Mouse (Mus musculus) liver, adult 2 months (tissue): ENCODE data around the gene 4430402I18Rik.

ENCODE experiments used
- CTCF ChIP-seq: fragments of 200-500 bp; IDR thresholded peaks from 2 replicates; pipeline ENCODE4 v1.5.1; 2011; ENCODE audit warnings: low read depth, low read length, control low read depth
- POLR2A ChIP-seq: fragments of 200-500 bp; IDR thresholded peaks from 2 replicates; pipeline ENCODE4 v1.6.1; 2011; ENCODE audit warnings: low read length, control low read depth; ENCODE audit not compliant: insufficient read depth; ENCODE audit errors: extremely low read depth

DNA sequence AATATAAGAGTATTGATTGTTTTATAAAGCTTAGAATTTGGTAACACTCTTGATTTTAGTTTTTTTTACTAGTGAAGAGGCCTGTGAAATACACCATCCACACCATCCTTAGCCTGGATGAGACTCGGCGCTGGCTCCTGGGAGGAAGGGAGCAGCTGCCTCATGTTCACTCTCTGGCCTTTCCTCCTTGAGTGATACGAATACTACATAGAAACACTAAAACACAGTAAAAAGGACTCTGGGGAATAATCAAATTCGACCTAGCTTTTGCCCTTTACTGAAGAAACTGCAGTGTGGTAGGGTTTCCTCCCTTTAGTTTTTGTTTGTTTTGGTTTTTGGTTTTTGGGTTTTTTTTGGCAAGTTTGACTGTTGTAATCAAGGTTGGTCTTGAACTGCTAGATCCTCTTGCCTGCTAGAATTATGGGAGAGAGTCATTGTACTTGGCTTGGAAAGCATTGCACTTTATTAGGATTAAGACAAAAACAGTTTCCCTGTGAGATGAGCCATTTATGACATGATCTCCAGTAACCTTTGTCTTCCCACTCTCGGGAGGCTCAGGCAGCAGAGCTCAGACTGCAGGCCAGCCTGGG lies 47.0 kb upstream of the 4430402I18Rik start:
- no peak for TF ChIP-seq POLR2A
- no peak for TF ChIP-seq CTCF
